8 mouse cellular contexts compared by ENCODE assay signal in the genomic region with DNA sequence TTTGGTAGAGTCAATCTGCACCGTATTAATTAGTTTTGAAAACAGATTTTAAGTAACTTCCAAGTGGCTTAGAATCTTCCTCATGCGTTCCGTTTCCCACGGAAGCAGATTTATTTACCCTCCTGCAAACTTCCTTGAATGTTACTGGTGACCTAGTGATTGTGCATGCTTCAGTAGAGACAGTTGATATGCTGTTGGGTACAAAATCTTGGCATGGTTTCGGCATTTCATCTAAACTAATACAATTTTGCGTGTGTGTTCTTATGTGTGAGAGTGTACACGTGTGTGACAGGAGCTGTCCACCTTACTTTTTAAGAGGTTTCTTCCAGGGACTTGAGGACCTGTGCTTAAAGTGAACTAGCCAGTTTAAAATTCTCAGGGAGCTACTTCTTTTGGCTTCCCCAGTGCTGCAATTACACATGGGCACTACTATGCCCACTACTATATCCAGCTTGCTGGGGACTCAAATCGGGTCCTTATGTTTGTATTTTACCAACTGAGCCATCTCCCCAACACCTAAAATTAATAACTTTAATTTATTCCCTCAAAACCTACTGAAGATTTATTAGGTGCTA. TPM values are rescaled to one million over a fixed set of nuclear protein-coding genes. Genes with fewer than 3 reads are reported as not detected.
A peak's percentile ranks its signal among the peaks of the same experiment; 100 is the strongest.
DNase-seq lines count a peak whose midpoint lies in the region; ATAC-seq and TF ChIP-seq lines count a peak whose summit lies in the region.

No protein-coding gene starts in this region.

- peaks cover 2% of the 10 kb centered on the region for H3K4me1 ChIP-seq in heart, adult 2 months (ENCODE audit: control insufficient read depth, insufficient read depth, low read length)
- peaks cover 20% of the 10 kb centered on the region for H3K4me1 ChIP-seq in forebrain, embryonic 14.5 days (ENCODE audit: control insufficient read depth, insufficient read depth, low read length)
- peaks cover 21% of the 10 kb centered on the region for H3K4me1 ChIP-seq in liver, embryonic 15.5 days (replicated peaks)

- H3K4me3 ChIP-seq in heart, adult 2 months, result peak overlapping the region; percentile 13; the same call in 1 of the 2 replicates
- H3K4me3 ChIP-seq in forebrain, embryonic 14.5 days (ENCODE audit: low read depth, low read length), result 0 out of 2 replicates have a peak overlapping the region, but pooled peaks have one; percentile 95
- H3K4me3 ChIP-seq in liver, embryonic 15.5 days (replicated peaks), result peak overlapping the region; percentile 25

- TF ChIP-seq POLR2A in heart, adult 2 months (IDR thresholded peaks at IDR 0.05; ENCODE audit: insufficient read depth, low read depth, low read length), result no peak

- no peak for TF ChIP-seq CTCF in heart, adult 2 months (IDR thresholded peaks at IDR 0.05)

- H3K36me3 ChIP-seq in heart, adult 2 months (ENCODE audit: control insufficient read depth, insufficient read depth, low read length), result peaks cover 4% of the 10 kb centered on the region
- no peaks in the 10 kb centered on the region for H3K36me3 ChIP-seq in forebrain, embryonic 14.5 days (ENCODE audit: control insufficient read depth, insufficient read depth, low read length)
- H3K36me3 ChIP-seq in liver, embryonic 15.5 days (replicated peaks), result no peaks in the 10 kb centered on the region

- no peak for ATAC-seq in forebrain, embryonic 14.5 days
- ATAC-seq in liver, embryonic 15.5 days (ENCODE audit: insufficient read depth), result no peak
- ATAC-seq in megakaryocyte-erythroid progenitor cell, adult 5-6 weeks (replicated peaks; ENCODE audit: low FRiP score, low TSS enrichment, poor library complexity, severe bottlenecking), result no peak

- no peaks in the 10 kb centered on the region for H3K79me2 ChIP-seq in heart, adult 2 months (replicated peaks; ENCODE audit: control insufficient read depth, insufficient read depth, low read length)

- intact Hi-C loops in heart, adult 2 months (cut with DNase I), result loop anchor here (10.0 kb wide), 1 partner anchor 342 kb away; the partner anchor contains the start of gene Nup155

- no peak overlapping the region for H3K9ac ChIP-seq in heart, adult 2 months (ENCODE audit: low read depth, low read length)
- H3K9ac ChIP-seq in forebrain, embryonic 14.5 days (ENCODE audit: low read length), result peak overlapping the region; percentile 41
- no peak overlapping the region for H3K9ac ChIP-seq in liver, embryonic 15.5 days

- H3K27me3 ChIP-seq in heart, adult 2 months (ENCODE audit: control insufficient read depth, insufficient read depth, low read length), result no peaks in the 10 kb centered on the region
- H3K27me3 ChIP-seq in forebrain, embryonic 14.5 days (replicated peaks; ENCODE audit: control insufficient read depth, insufficient read depth, low read length), result no peaks in the 10 kb centered on the region
- no peaks in the 10 kb centered on the region for H3K27me3 ChIP-seq in liver, embryonic 15.5 days

- H3K9me3 ChIP-seq in forebrain, embryonic 14.5 days (replicated peaks; ENCODE audit: control insufficient read depth, low read length), result no peaks in the 10 kb centered on the region
- no peaks in the 10 kb centered on the region for H3K9me3 ChIP-seq in liver, embryonic 15.5 days (replicated peaks)

- DNase-seq in heart, adult 2 months, result no peak
- DNase-seq in heart, adult 11 months, result no peak
- peak; percentile 26 for DNase-seq in 3T3-L1 (ENCODE audit: low read depth, low spot score)
- peak; percentile 14 for DNase-seq in forebrain, embryonic 14.5 days (ENCODE audit: low spot score)
- DNase-seq in adrenal gland, postnatal 10 days, result no peak
- no peak for DNase-seq in natural killer cell, adult 2 months (ENCODE audit: low spot score in 2 of 2)

- 42% methylated on average over 8 of the region's 8 CpGs for WGBS in heart, adult 2 months
- 57% methylated on average over 8 of the region's 8 CpGs for WGBS in forebrain, embryonic 14.5 days
- 66% methylated on average over 8 of the region's 8 CpGs for WGBS in liver, embryonic 15.5 days (ENCODE audit: insufficient replicate concordance)

- H3K27ac ChIP-seq in heart, adult 2 months, result no peak overlapping the region
- H3K27ac ChIP-seq in forebrain, embryonic 14.5 days (ENCODE audit: low read depth, low read length), result no peak overlapping the region
- H3K27ac ChIP-seq in liver, embryonic 15.5 days (replicated peaks), result no peak overlapping the region

- peak overlapping the region; percentile 94 for H3K4me2 ChIP-seq in forebrain, embryonic 14.5 days (ENCODE audit: low read length)
- H3K4me2 ChIP-seq in liver, embryonic 15.5 days, result peak overlapping the region; percentile 94

- TF ChIP-seq EP300 in heart, adult 2 months (IDR thresholded peaks at IDR 0.05; ENCODE audit: insufficient read depth, low read depth, low read length), result no peak

RNA-seq across cellular contexts. Expression of gene Nipbl, which starts 3.0 kb away (rescaled TPM):
- total RNA-seq in heart, adult 2 months (2021), result 10 to 100 TPM; 26.6 to 29.5 TPM
- polyA plus RNA-seq in heart, adult 2 months (2012; rRNA removed), result 4.1 and 8.3 TPM in 2 replicates
- 15.3 and 18.4 TPM in 2 replicates for polyA plus RNA-seq in forebrain, embryonic 14.5 days (2014; fragmentation: Nextera tagmentation; extraction: Ambion mirVana)
- 6.1 and 6.3 TPM in 2 replicates for polyA plus RNA-seq in liver, embryonic 15.5 days (2015; fragmentation: Nextera tagmentation; extraction: Ambion mirVana)
- 10 to 100 TPM; 38.2 to 46.9 TPM for total RNA-seq in adrenal gland, postnatal 10 days (2021)
- 52.5 and 57.2 TPM in 2 replicates for total RNA-seq in megakaryocyte-erythroid progenitor cell, adult 5-6 weeks (2014; fragmentation: Nextera tagmentation)
- total RNA-seq in megakaryocyte-erythroid progenitor cell, adult 5-6 weeks (2017), result 48.6 and 61.0 TPM in 2 replicates

Comparison
In these comparisons a context has a peak if more than half of its experiments do, and no peak if none do; other contexts are left out.
1. DNase-seq: peak in 3T3-L1 (single experiment) and forebrain, embryonic 14.5 days (single experiment); none in heart, adult 2 months (0 of 2), heart, adult 11 months (single experiment), adrenal gland, postnatal 10 days (single experiment) and natural killer cell, adult 2 months (0 of 2).
2. H3K4me3 ChIP-seq: peak in every context shown above with its lines; median percentile 95 in forebrain, embryonic 14.5 days; 25 in liver, embryonic 15.5 days; 13 in heart, adult 2 months.